Mouse (Mus musculus) spleen, adult 2 months (tissue): ENCODE measurements at regions not wholly inside any gene's neighbourhood (a gene's known extent, or its start where the extent isn't known, plus 50 kb on each side); places are given as distances from the start of the nearest gene placed in this dataset.

Experiments used
- DNase-seq, 2 experiments: peaks; one replicate each; pipeline versions ENCODE4 v3.0.0 to v3.0.0-alpha.2; 2012 to 2021; ENCODE audit warnings: low spot score in 2 of 2, low read depth in 1 of 2
- H3K27ac ChIP-seq: fragments of 200-500 bp; 2 replicates; pipeline ENCODE4 v1.5.1; 2012; ENCODE audit warnings: low read length, inconsistent platforms; ENCODE audit not compliant: insufficient read depth
- H3K27me3 ChIP-seq: fragments of 200-500 bp; 2 replicates; pipeline ENCODE4 v1.6.1; 2012; ENCODE audit warnings: mild to moderate bottlenecking, moderate library complexity, low read length, inconsistent platforms; ENCODE audit not compliant: control insufficient read depth, insufficient read depth
- H3K36me3 ChIP-seq: fragments of 200-500 bp; 2 replicates; pipeline ENCODE4 v1.6.1; 2012; ENCODE audit warnings: mild to moderate bottlenecking, low read length, inconsistent platforms; ENCODE audit not compliant: control insufficient read depth, insufficient read depth
- H3K4me1 ChIP-seq: fragments of 200-500 bp; 2 replicates; pipeline ENCODE4 v1.6.1; 2011; ENCODE audit warnings: inconsistent platforms; ENCODE audit not compliant: control insufficient read depth, insufficient read depth, insufficient read length
- H3K4me3 ChIP-seq: fragments of 200-500 bp; 2 replicates; pipeline ENCODE4 v1.5.1; 2011; ENCODE audit warnings: mild to moderate bottlenecking, inconsistent platforms; ENCODE audit not compliant: insufficient read depth, insufficient read length; ENCODE audit errors: extremely low read depth
- POLR2A ChIP-seq: fragments of 200-500 bp; IDR thresholded peaks from 2 replicates; pipeline ENCODE4 v1.6.1; 2011; ENCODE audit warnings: low read depth, low read length, inconsistent platforms
- WGBS: fragments of 180-500 bp; shearing (Covaris S2); methylation state at CpG from one replicate; pipeline ENCODE4 v1.1.7; 2018; 5-methylcytosine and 5-hydroxymethylcytosine counted together

- H3K4me1 ChIP-seq: no peaks in the 10 kb centered on the region
- H3K27ac ChIP-seq: no peak overlapping the region
- 83% methylated on average over 12 of the region's 12 CpGs for WGBS
- no peaks in the 10 kb centered on the region for H3K27me3 ChIP-seq
- H3K36me3 ChIP-seq: no peaks in the 10 kb centered on the region
- DNase-seq: no peak
- H3K4me3 ChIP-seq: no peak overlapping the region
- no peak for TF ChIP-seq POLR2A
These were observed 53.1 kb upstream of the Vps8 start for GRCm38 (mm10) chr16:21369569-21370512.
